Comparison of ENCODE assay signal across 17 mouse cellular contexts in genomic region chr11:118085176-118085575, GRCm38 (mm10). TPM values are rescaled to one million over a fixed set of nuclear protein-coding genes. Genes with fewer than 3 reads are reported as not detected.
DNase-seq lines count a peak whose midpoint lies in the region; ATAC-seq lines count a peak whose summit lies in the region.
"Had no signal": no experiment of that assay in that cellular context is flagged by ENCODE, and none has a peak within 500 bp of the region (broad histone marks: within the 10 kb centered on the region; RNA-seq: fewer than 3 reads in every experiment).

No protein-coding gene starts in this region.

- H3K4me2 ChIP-seq in kidney, embryonic 16.5 days (replicated peaks; ENCODE audit: low read depth, low read length), result no peak overlapping the region; the same call in 1 of the 2 replicates
- no peak overlapping the region for H3K4me2 ChIP-seq in lung, embryonic 15.5 days
- no peak overlapping the region for H3K4me2 ChIP-seq in embryonic facial prominence, embryonic 15.5 days (replicated peaks)
- H3K4me2 ChIP-seq: forebrain, embryonic 15.5 days; hindbrain, embryonic 15.5 days; midbrain, embryonic 13.5 days had no signal

- 0 out of 2 replicates have a peak, but pooled peaks cover 1% of the 10 kb centered on the region for H3K9me3 ChIP-seq in kidney, embryonic 16.5 days (ENCODE audit: low read length)
- no peaks in the 10 kb centered on the region for H3K9me3 ChIP-seq in lung, embryonic 15.5 days
- H3K9me3 ChIP-seq in embryonic facial prominence, embryonic 15.5 days (replicated peaks), result 0 out of 2 replicates have a peak, but pooled peaks cover 1% of the 10 kb centered on the region
- H3K9me3 ChIP-seq: forebrain, embryonic 15.5 days; hindbrain, embryonic 15.5 days; midbrain, embryonic 13.5 days had no signal

- WGBS in kidney, embryonic 16.5 days, result 35% methylated on average over 4 of the region's 4 CpGs
- 24% methylated on average over 4 of the region's 4 CpGs for WGBS in lung, embryonic 15.5 days
- 50% methylated on average over 4 of the region's 4 CpGs for WGBS in embryonic facial prominence, embryonic 15.5 days

- ATAC-seq in kidney, embryonic 16.5 days (ENCODE audit: low FRiP score, low TSS enrichment), result no peak
- ATAC-seq in lung, embryonic 15.5 days (ENCODE audit: borderline replicate concordance, extremely low read depth, low FRiP score, low TSS enrichment), result no peak
- ATAC-seq in embryonic facial prominence, embryonic 15.5 days (ENCODE audit: insufficient number of reproducible peaks, low FRiP score, low TSS enrichment, low read depth), result no peak
- ATAC-seq in erythroid progenitor cell, adult 5-6 weeks (replicated peaks; ENCODE audit: low FRiP score, poor library complexity, severe bottlenecking), result no peak
- ATAC-seq: forebrain, embryonic 15.5 days; intestine, embryonic 16.5 days; liver, postnatal 0 days; midbrain, embryonic 13.5 days had no signal

- peaks cover 23% of the 10 kb centered on the region for H3K4me1 ChIP-seq in kidney, embryonic 16.5 days (ENCODE audit: insufficient read depth, low read length)
- peaks cover 15% of the 10 kb centered on the region for H3K4me1 ChIP-seq in lung, embryonic 15.5 days
- 0 out of 2 replicates have a peak, but pooled peaks cover 5% of the 10 kb centered on the region for H3K4me1 ChIP-seq in embryonic facial prominence, embryonic 15.5 days
- H3K4me1 ChIP-seq: forebrain, embryonic 15.5 days; hindbrain, embryonic 15.5 days; midbrain, embryonic 13.5 days had no signal

- H3K27ac ChIP-seq in kidney, embryonic 16.5 days (ENCODE audit: low read length), result peak overlapping the region; percentile 53; the same call in 1 of the 2 replicates
- peak overlapping the region; percentile 10; the same call in 1 of the 2 replicates for H3K27ac ChIP-seq in lung, embryonic 15.5 days
- 0 out of 2 replicates have a peak overlapping the region, but pooled peaks have one; percentile 28 for H3K27ac ChIP-seq in embryonic facial prominence, embryonic 15.5 days (replicated peaks)
- H3K27ac ChIP-seq: forebrain, embryonic 15.5 days; hindbrain, embryonic 15.5 days; midbrain, embryonic 13.5 days had no signal

- no peaks in the 10 kb centered on the region for H3K27me3 ChIP-seq in kidney, embryonic 16.5 days (ENCODE audit: insufficient read depth, low read length)
- no peaks in the 10 kb centered on the region for H3K27me3 ChIP-seq in lung, embryonic 15.5 days
- no peaks in the 10 kb centered on the region for H3K27me3 ChIP-seq in embryonic facial prominence, embryonic 15.5 days
- H3K27me3 ChIP-seq: forebrain, embryonic 15.5 days; hindbrain, embryonic 15.5 days; midbrain, embryonic 13.5 days had no signal

- DNase-seq in kidney, adult 18-20 months, result no peak
- DNase-seq in lung, postnatal 36 days, result no peak
- DNase-seq in naive thymus-derived CD4-positive, alpha-beta T cell, adult 2 months (ENCODE audit: low read depth), result peak; percentile 40
- DNase-seq: adrenal gland, adult 2 months; cerebellum, adult 9-10 months; gastrocnemius, postnatal 36 days; heart, postnatal 4 days; liver, postnatal 0 days had no signal

- H3K4me3 ChIP-seq in kidney, embryonic 16.5 days (ENCODE audit: low read length), result no peak overlapping the region
- H3K4me3 ChIP-seq in lung, embryonic 15.5 days, result no peak overlapping the region
- no peak overlapping the region for H3K4me3 ChIP-seq in embryonic facial prominence, embryonic 15.5 days (replicated peaks)
- H3K4me3 ChIP-seq: forebrain, embryonic 15.5 days; hindbrain, embryonic 15.5 days; midbrain, embryonic 13.5 days had no signal

- no peaks in the 10 kb centered on the region for H3K36me3 ChIP-seq in kidney, embryonic 16.5 days (ENCODE audit: insufficient read depth, low read length)
- H3K36me3 ChIP-seq in lung, embryonic 15.5 days, result no peaks in the 10 kb centered on the region
- H3K36me3 ChIP-seq in embryonic facial prominence, embryonic 15.5 days, result no peaks in the 10 kb centered on the region
- H3K36me3 ChIP-seq: forebrain, embryonic 15.5 days; hindbrain, embryonic 15.5 days; midbrain, embryonic 13.5 days had no signal

- no peak overlapping the region for H3K9ac ChIP-seq in kidney, embryonic 16.5 days (replicated peaks; ENCODE audit: low read length)
- H3K9ac ChIP-seq in lung, embryonic 15.5 days, result no peak overlapping the region
- H3K9ac ChIP-seq in embryonic facial prominence, embryonic 15.5 days, result no peak overlapping the region
- H3K9ac ChIP-seq: forebrain, embryonic 15.5 days; hindbrain, embryonic 15.5 days; liver, postnatal 0 days; midbrain, embryonic 13.5 days had no signal

RNA-seq across cellular contexts. Expression of gene Dnah17, which starts 45.3 kb away (rescaled TPM):
- 0.16 and 0.19 TPM in 2 replicates for polyA plus RNA-seq in kidney, embryonic 16.5 days (2015; fragmentation: Nextera tagmentation; extraction: Ambion mirVana)
- 0.19 and 0.20 TPM in 2 replicates for polyA plus RNA-seq in lung, embryonic 15.5 days (2015; fragmentation: Nextera tagmentation; extraction: Ambion mirVana)
- polyA plus RNA-seq in embryonic facial prominence, embryonic 15.5 days (2015; fragmentation: Nextera tagmentation; extraction: Ambion mirVana), result 0.17 and 0.21 TPM in 2 replicates
- total RNA-seq in erythroid progenitor cell, adult 5-6 weeks (2015; ENCODE audit: low replicate concordance), result not detected in 2 replicates
- not detected in 2 replicates for total RNA-seq in erythroid progenitor cell, adult 5-6 weeks (2017; ENCODE audit: low replicate concordance)
- total RNA-seq: common myeloid progenitor, adult 5-6 weeks had no signal
